Mouse (Mus musculus): ENCODE data around the gene Ankrd39. TPM values are rescaled to one million over a fixed set of nuclear protein-coding genes. Genes with fewer than 3 reads are reported as not detected.

The Ankrd39 gene
- polyA plus RNA-seq, 1 experiment from 2014 or later = 24.4 TPM

- H3K4me1 ChIP-seq (replicated peaks; ENCODE audit: control insufficient read depth, insufficient read depth, low read length) = peaks cover 3% of the 10 kb centered on the region; the same call in 1 of the 2 replicates
- H3K27me3 ChIP-seq (replicated peaks; ENCODE audit: control insufficient read depth, insufficient read depth, low read length) = 0 out of 2 replicates have a peak, but pooled peaks cover 5% of the 10 kb centered on the region
- H3K9me3 ChIP-seq (ENCODE audit: control insufficient read depth, low read length) = no peaks in the 10 kb centered on the region
- H3K36me3 ChIP-seq (ENCODE audit: control insufficient read depth, insufficient read depth) = no peaks in the 10 kb centered on the region
- H3K4me3 ChIP-seq (replicated peaks; ENCODE audit: low read length) = no peak overlapping the region
- no peak for ATAC-seq
- 80% methylated on average over 5 of the region's 5 CpGs for WGBS
- H3K4me2 ChIP-seq (ENCODE audit: low read length) = no peak overlapping the region
- no peak overlapping the region for H3K27ac ChIP-seq (ENCODE audit: low read length)
- H3K9ac ChIP-seq (replicated peaks; ENCODE audit: low read depth, low read length) = no peak overlapping the region
These were observed 27.1 kb upstream of the Ankrd39 start for GRCm38 (mm10) chr1:36574196-36574955.

- Histone ChIP-seq H3K9ac (replicated peaks; ENCODE audit: low read depth, low read length) (no peak overlapping the region), H3K27me3 (replicated peaks; ENCODE audit: control insufficient read depth, insufficient read depth, low read length) (0 out of 2 replicates have a peak, but pooled peaks cover 5% of the 10 kb centered on the region), H3K27ac (ENCODE audit: low read length) (no peak overlapping the region), H3K9me3 (ENCODE audit: control insufficient read depth, low read length) (no peaks in the 10 kb centered on the region), H3K36me3 (ENCODE audit: control insufficient read depth, insufficient read depth) (no peaks in the 10 kb centered on the region), H3K4me2 (ENCODE audit: low read length) (no peak overlapping the region), H3K4me1 (replicated peaks; ENCODE audit: control insufficient read depth, insufficient read depth, low read length) (peaks cover 3% of the 10 kb centered on the region; the same call in 1 of the 2 replicates), H3K4me3 (replicated peaks; ENCODE audit: low read length) (no peak overlapping the region)
- 82% methylated on average over 8 of the region's 8 CpGs for WGBS
- no peak for ATAC-seq
These were observed 26.3 kb upstream of the Ankrd39 start for GRCm38 (mm10) chr1:36573524-36573923.

GRCm38 (mm10) chr1:36572709-36573108 is 25.5 kb upstream of the Ankrd39 start:
- Histone ChIP-seq H3K4me3 (replicated peaks; ENCODE audit: low read length) (no peak overlapping the region), H3K4me2 (ENCODE audit: low read length) (no peak overlapping the region), H3K27me3 (replicated peaks; ENCODE audit: control insufficient read depth, insufficient read depth, low read length) (0 out of 2 replicates have a peak, but pooled peaks cover 3% of the 10 kb centered on the region), H3K9ac (replicated peaks; ENCODE audit: low read depth, low read length) (no peak overlapping the region), H3K9me3 (ENCODE audit: control insufficient read depth, low read length) (no peaks in the 10 kb centered on the region), H3K27ac (ENCODE audit: low read length) (no peak overlapping the region), H3K4me1 (replicated peaks; ENCODE audit: control insufficient read depth, insufficient read depth, low read length) (peaks cover 3% of the 10 kb centered on the region), H3K36me3 (ENCODE audit: control insufficient read depth, insufficient read depth) (no peaks in the 10 kb centered on the region)
- no peak for ATAC-seq
- WGBS = 90% methylated on average over 1 of the region's 1 CpGs

GRCm38 (mm10) chr1:36572140-36572700 is 25.0 kb upstream of the Ankrd39 start:
- WGBS = 76% methylated on average over 2 of the region's 2 CpGs
- no peak overlapping the region for H3K27ac ChIP-seq (ENCODE audit: low read length)
- no peak overlapping the region for H3K4me3 ChIP-seq (replicated peaks; ENCODE audit: low read length)
- no peak overlapping the region for H3K4me2 ChIP-seq (ENCODE audit: low read length)
- no peaks in the 10 kb centered on the region for H3K27me3 ChIP-seq (replicated peaks; ENCODE audit: control insufficient read depth, insufficient read depth, low read length)
- H3K9me3 ChIP-seq (ENCODE audit: control insufficient read depth, low read length) = no peaks in the 10 kb centered on the region
- ATAC-seq = no peak
- peaks cover 3% of the 10 kb centered on the region for H3K4me1 ChIP-seq (replicated peaks; ENCODE audit: control insufficient read depth, insufficient read depth, low read length)
- no peak overlapping the region for H3K9ac ChIP-seq (replicated peaks; ENCODE audit: low read depth, low read length)
- no peaks in the 10 kb centered on the region for H3K36me3 ChIP-seq (ENCODE audit: control insufficient read depth, insufficient read depth)

GRCm38 (mm10) chr1:36571627-36572026 is 24.4 kb upstream of the Ankrd39 start:
- H3K9ac ChIP-seq (replicated peaks; ENCODE audit: low read depth, low read length) = no peak overlapping the region
- H3K4me3 ChIP-seq (replicated peaks; ENCODE audit: low read length) = no peak overlapping the region
- no peaks in the 10 kb centered on the region for H3K27me3 ChIP-seq (replicated peaks; ENCODE audit: control insufficient read depth, insufficient read depth, low read length)
- H3K36me3 ChIP-seq (ENCODE audit: control insufficient read depth, insufficient read depth) = no peaks in the 10 kb centered on the region
- no peak overlapping the region for H3K27ac ChIP-seq (ENCODE audit: low read length)
- no peaks in the 10 kb centered on the region for H3K9me3 ChIP-seq (ENCODE audit: control insufficient read depth, low read length)
- no peak for ATAC-seq
- WGBS = 68% methylated on average over 6 of the region's 6 CpGs
- no peak overlapping the region for H3K4me2 ChIP-seq (ENCODE audit: low read length)
- peaks cover 3% of the 10 kb centered on the region for H3K4me1 ChIP-seq (replicated peaks; ENCODE audit: control insufficient read depth, insufficient read depth, low read length)

GRCm38 (mm10) chr1:36570320-36570719 is 23.1 kb upstream of the Ankrd39 start:
- Histone ChIP-seq H3K27me3 (replicated peaks; ENCODE audit: control insufficient read depth, insufficient read depth, low read length) (no peaks in the 10 kb centered on the region), H3K4me1 (replicated peaks; ENCODE audit: control insufficient read depth, insufficient read depth, low read length) (peaks cover 3% of the 10 kb centered on the region), H3K4me3 (replicated peaks; ENCODE audit: low read length) (no peak overlapping the region), H3K4me2 (ENCODE audit: low read length) (no peak overlapping the region), H3K9me3 (ENCODE audit: control insufficient read depth, low read length) (no peaks in the 10 kb centered on the region), H3K27ac (ENCODE audit: low read length) (no peak overlapping the region), H3K9ac (replicated peaks; ENCODE audit: low read depth, low read length) (no peak overlapping the region), H3K36me3 (ENCODE audit: control insufficient read depth, insufficient read depth) (no peaks in the 10 kb centered on the region)
- WGBS = 91% methylated on average over 5 of the region's 5 CpGs
- ATAC-seq = no peak

GRCm38 (mm10) chr1:36569694-36570276 is 22.5 kb upstream of the Ankrd39 start:
- H3K4me3 ChIP-seq (replicated peaks; ENCODE audit: low read length) = no peak overlapping the region
- ATAC-seq = no peak
- H3K27me3 ChIP-seq (replicated peaks; ENCODE audit: control insufficient read depth, insufficient read depth, low read length) = no peaks in the 10 kb centered on the region
- no peak overlapping the region for H3K4me2 ChIP-seq (ENCODE audit: low read length)
- H3K9ac ChIP-seq (replicated peaks; ENCODE audit: low read depth, low read length) = no peak overlapping the region
- H3K4me1 ChIP-seq (replicated peaks; ENCODE audit: control insufficient read depth, insufficient read depth, low read length) = peaks cover 3% of the 10 kb centered on the region
- no peaks in the 10 kb centered on the region for H3K36me3 ChIP-seq (ENCODE audit: control insufficient read depth, insufficient read depth)
- no peak overlapping the region for H3K27ac ChIP-seq (ENCODE audit: low read length)
- no peaks in the 10 kb centered on the region for H3K9me3 ChIP-seq (ENCODE audit: control insufficient read depth, low read length)
- WGBS = 45% methylated on average over 7 of the region's 7 CpGs

- Histone ChIP-seq H3K4me2 (ENCODE audit: low read length) (no peak overlapping the region), H3K27ac (ENCODE audit: low read length) (no peak overlapping the region), H3K4me3 (replicated peaks; ENCODE audit: low read length) (no peak overlapping the region), H3K9ac (replicated peaks; ENCODE audit: low read depth, low read length) (no peak overlapping the region), H3K36me3 (ENCODE audit: control insufficient read depth, insufficient read depth) (no peaks in the 10 kb centered on the region), H3K4me1 (replicated peaks; ENCODE audit: control insufficient read depth, insufficient read depth, low read length) (no peaks in the 10 kb centered on the region; the same call in 1 of the 2 replicates), H3K9me3 (ENCODE audit: control insufficient read depth, low read length) (no peaks in the 10 kb centered on the region), H3K27me3 (replicated peaks; ENCODE audit: control insufficient read depth, insufficient read depth, low read length) (no peaks in the 10 kb centered on the region)
- ATAC-seq = no peak
- WGBS = 78% methylated on average over 4 of the region's 4 CpGs
These were observed 21.5 kb upstream of the Ankrd39 start for GRCm38 (mm10) chr1:36568776-36569175.

- H3K9ac ChIP-seq (replicated peaks; ENCODE audit: low read depth, low read length) = no peak overlapping the region
- no peak overlapping the region for H3K27ac ChIP-seq (ENCODE audit: low read length)
- ATAC-seq = no peak
- 41% methylated on average over 21 of the region's 21 CpGs for WGBS
- no peaks in the 10 kb centered on the region for H3K27me3 ChIP-seq (replicated peaks; ENCODE audit: control insufficient read depth, insufficient read depth, low read length)
- H3K4me3 ChIP-seq (replicated peaks; ENCODE audit: low read length) = no peak overlapping the region
- no peaks in the 10 kb centered on the region for H3K36me3 ChIP-seq (ENCODE audit: control insufficient read depth, insufficient read depth)
- no peaks in the 10 kb centered on the region; the same call in 1 of the 2 replicates for H3K4me1 ChIP-seq (replicated peaks; ENCODE audit: control insufficient read depth, insufficient read depth, low read length)
- H3K4me2 ChIP-seq (ENCODE audit: low read length) = no peak overlapping the region
- no peaks in the 10 kb centered on the region for H3K9me3 ChIP-seq (ENCODE audit: control insufficient read depth, low read length)
These were observed 20.8 kb upstream of the Ankrd39 start for GRCm38 (mm10) chr1:36567818-36568603.
